Mouse (Mus musculus) liver, embryonic 11.5 days (tissue): ENCODE measurements around the gene Grin2a. TPM values are rescaled to one million over a fixed set of nuclear protein-coding genes. Genes with fewer than 3 reads are reported as not detected.

Experiments used
- ATAC-seq: fragments of 200-750 bp; cut with Nextera tagmentation; replicated peaks from 2 replicates; pipeline ENCODE4 v1.8.0; 2017; ENCODE audit warnings: moderate number of reproducible peaks, mild to moderate bottlenecking, moderate TSS enrichment, moderate library complexity; ENCODE audit not compliant: low FRiP score
- DNase-seq: peaks from one replicate; pipeline ENCODE4 v3.0.0-alpha.2; 2017; ENCODE audit warnings: low spot score
- H3K27ac ChIP-seq: fragments of 300-500 bp; sonication (generic); 2 replicates; pipeline ENCODE4 v1.5.1; 2014; ENCODE audit warnings: mild to moderate bottlenecking, low read depth, low read length, control low read depth
- H3K27me3 ChIP-seq: fragments of 300-500 bp; sonication (generic); replicated peaks from 2 replicates; pipeline ENCODE4 v1.6.1; 2014; ENCODE audit warnings: low read length, mixed read lengths; ENCODE audit not compliant: control insufficient read depth, insufficient read depth
- H3K36me3 ChIP-seq: fragments of 300-500 bp; sonication (generic); 2 replicates; pipeline ENCODE4 v1.6.1; 2014; ENCODE audit warnings: mild to moderate bottlenecking, low read length, moderate library complexity, mixed read lengths; ENCODE audit not compliant: control insufficient read depth, insufficient read depth
- H3K4me1 ChIP-seq: fragments of 300-500 bp; sonication (generic); replicated peaks from 2 replicates; pipeline ENCODE4 v1.6.1; 2014; ENCODE audit warnings: low read length, mixed read lengths; ENCODE audit not compliant: control insufficient read depth, insufficient read depth
- H3K4me2 ChIP-seq: fragments of 300-500 bp; sonication (generic); 2 replicates; pipeline ENCODE4 v1.6.1; 2014; ENCODE audit warnings: mild to moderate bottlenecking, control low read depth, moderate library complexity
- H3K4me3 ChIP-seq: fragments of 300-500 bp; sonication (generic); 2 replicates; pipeline ENCODE4 v1.5.1; 2014; ENCODE audit warnings: low read depth, low read length, control low read depth
- H3K9ac ChIP-seq: fragments of 300-500 bp; sonication (generic); 2 replicates; pipeline ENCODE4 v1.6.1; 2014; ENCODE audit warnings: low read depth, low read length, control low read depth
- H3K9me3 ChIP-seq: fragments of 300-500 bp; sonication (generic); 2 replicates; pipeline ENCODE4 v1.6.1; 2016; ENCODE audit warnings: low read length, inconsistent platforms, mixed read lengths; ENCODE audit not compliant: control insufficient read depth
- WGBS: fragments of 180-500 bp; shearing (Covaris S2); extraction: QIAGEN DNeasy Blood & Tissue Kit; methylation state at CpG from one replicate; pipeline ENCODE4 v1.1.7; 2014; 5-methylcytosine and 5-hydroxymethylcytosine counted together
- polyA plus RNA-seq: library from polyadenylated mRNA; unstranded; fragments of >200 nt; fragmentation: Nextera tagmentation; extraction: Ambion mirVana; gene quantifications from 2 replicates; pipeline ENCODE4 v1.2.1, GENCODE M21; 2014

Gene Grin2a
- polyA plus RNA-seq, 1 experiment from 2014 or later: 0.70 TPM

DNA sequence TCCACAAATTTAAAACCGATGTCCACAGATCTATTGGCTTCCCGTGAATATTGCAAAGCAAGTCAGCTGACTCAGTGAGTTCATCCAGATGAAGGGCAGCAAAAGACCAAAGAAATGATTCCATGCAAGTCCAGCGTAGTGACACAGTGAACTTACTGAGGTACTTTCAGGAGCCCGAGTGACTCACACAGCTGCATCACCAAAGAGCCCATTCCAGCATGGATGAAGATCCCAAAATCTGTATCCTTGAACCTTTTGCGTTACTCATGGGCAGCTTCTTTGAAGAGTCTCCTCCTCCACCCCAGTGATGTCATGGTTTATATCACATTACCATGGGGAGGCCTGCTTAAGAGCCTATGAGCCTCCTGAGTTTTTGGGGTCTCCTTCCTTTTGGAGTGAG lies 460.2 kb downstream of the Grin2a start:
- Histone ChIP-seq H3K9ac (no peak overlapping the region), H3K9me3 (no peaks in the 10 kb centered on the region), H3K4me1 (no peaks in the 10 kb centered on the region), H3K27ac (no peak overlapping the region), H3K4me2 (no peak overlapping the region), H3K27me3 (no peaks in the 10 kb centered on the region), H3K4me3 (no peak overlapping the region), H3K36me3 (no peaks in the 10 kb centered on the region)
- WGBS: 82% methylated on average over 5 of the region's 5 CpGs
- DNase-seq: no peak
- no peak for ATAC-seq

DNA sequence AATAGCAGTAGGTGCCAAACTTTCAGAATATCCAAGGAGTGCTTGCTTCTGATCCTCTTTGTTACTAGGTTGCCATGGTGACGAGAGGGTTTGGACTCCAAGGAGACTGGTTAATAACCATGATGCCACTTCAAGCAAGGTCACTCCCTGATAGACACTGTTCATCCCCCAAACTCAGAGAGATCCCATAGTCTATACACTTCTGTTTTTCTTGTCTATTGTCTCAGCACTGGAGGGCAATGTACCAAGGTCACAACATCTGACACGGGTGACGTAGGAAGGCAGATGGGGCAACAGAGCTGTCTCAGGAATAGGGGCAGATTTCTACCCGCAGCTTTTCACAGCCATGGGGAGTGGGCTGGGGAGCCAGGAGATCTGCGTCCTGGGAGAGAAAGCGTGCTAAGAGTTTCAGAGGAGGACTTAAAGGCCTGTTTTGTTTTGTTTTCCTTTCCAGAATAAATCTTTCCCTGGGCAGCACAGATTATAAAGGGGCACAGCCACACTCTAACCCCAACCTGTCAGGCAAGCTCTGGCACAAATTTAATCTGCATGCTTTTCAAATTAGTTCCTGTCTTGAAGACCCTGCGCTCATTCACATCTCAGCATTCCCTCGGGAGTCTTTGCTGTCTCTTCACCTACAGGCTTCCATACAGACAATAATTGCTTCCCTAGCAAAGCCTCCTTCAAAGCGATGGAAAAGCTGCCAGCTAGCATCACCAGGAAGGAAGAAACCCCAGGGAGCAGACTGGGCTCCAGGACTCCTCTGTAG lies 461.6 kb downstream of the Grin2a start:
- WGBS: 68% methylated on average over 9 of the region's 9 CpGs
- Histone ChIP-seq H3K9me3 (no peaks in the 10 kb centered on the region), H3K27ac (no peak overlapping the region), H3K36me3 (no peaks in the 10 kb centered on the region), H3K4me2 (no peak overlapping the region), H3K4me3 (no peak overlapping the region), H3K27me3 (no peaks in the 10 kb centered on the region), H3K9ac (no peak overlapping the region), H3K4me1 (no peaks in the 10 kb centered on the region)
- ATAC-seq: no peak
- no peak for DNase-seq

DNA sequence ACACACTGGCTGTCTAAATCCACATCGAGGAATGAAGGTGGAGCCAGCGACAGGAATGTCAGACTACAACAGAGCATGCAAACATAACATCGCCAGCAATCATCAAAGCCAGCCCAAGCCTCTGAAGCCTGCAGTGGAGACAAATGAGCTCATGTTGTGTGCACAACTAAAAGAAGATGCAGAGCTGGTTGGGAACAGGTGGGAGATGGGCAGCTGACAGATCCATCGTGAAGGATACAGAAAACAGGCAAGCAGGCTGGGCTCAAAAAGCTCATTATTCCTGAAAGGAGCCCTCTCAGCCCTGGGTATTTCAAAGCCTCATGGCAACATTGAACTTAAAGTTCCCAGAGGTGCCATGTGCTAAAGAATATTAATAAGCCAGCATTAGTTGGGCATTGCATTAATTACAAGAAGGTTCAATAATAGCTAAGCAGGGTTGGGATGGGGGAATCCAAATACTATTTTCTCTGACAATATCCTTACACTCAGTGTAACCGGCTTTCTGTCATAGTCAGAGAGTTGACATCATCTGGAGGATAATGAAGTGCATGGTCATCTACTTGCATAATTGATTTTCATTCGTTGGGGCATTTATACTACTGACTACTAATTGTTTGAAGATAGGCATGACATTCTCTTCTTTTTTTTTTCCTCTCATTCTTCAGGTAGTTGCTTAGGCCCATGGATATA lies 462.4 kb downstream of the Grin2a start:
- no peak for DNase-seq
- no peaks in the 10 kb centered on the region for H3K27me3 ChIP-seq
- no peaks in the 10 kb centered on the region for H3K9me3 ChIP-seq
- H3K4me1 ChIP-seq: no peaks in the 10 kb centered on the region
- H3K27ac ChIP-seq: no peak overlapping the region
- no peak for ATAC-seq
- H3K4me3 ChIP-seq: no peak overlapping the region
- no peaks in the 10 kb centered on the region for H3K36me3 ChIP-seq
- H3K4me2 ChIP-seq: no peak overlapping the region
- H3K9ac ChIP-seq: no peak overlapping the region
- 78% methylated on average over 6 of the region's 6 CpGs for WGBS

GRCm38 (mm10) chr16:9527214-9527613 lies 468.1 kb downstream of the Grin2a start:
- Histone ChIP-seq H3K4me2 (no peak overlapping the region), H3K9me3 (no peaks in the 10 kb centered on the region), H3K27ac (no peak overlapping the region), H3K36me3 (no peaks in the 10 kb centered on the region), H3K27me3 (no peaks in the 10 kb centered on the region), H3K9ac (no peak overlapping the region), H3K4me1 (no peaks in the 10 kb centered on the region), H3K4me3 (no peak overlapping the region)
- ATAC-seq (no peak), DNase-seq (no peak)
- WGBS: 49% methylated on average over 5 of the region's 5 CpGs

DNA sequence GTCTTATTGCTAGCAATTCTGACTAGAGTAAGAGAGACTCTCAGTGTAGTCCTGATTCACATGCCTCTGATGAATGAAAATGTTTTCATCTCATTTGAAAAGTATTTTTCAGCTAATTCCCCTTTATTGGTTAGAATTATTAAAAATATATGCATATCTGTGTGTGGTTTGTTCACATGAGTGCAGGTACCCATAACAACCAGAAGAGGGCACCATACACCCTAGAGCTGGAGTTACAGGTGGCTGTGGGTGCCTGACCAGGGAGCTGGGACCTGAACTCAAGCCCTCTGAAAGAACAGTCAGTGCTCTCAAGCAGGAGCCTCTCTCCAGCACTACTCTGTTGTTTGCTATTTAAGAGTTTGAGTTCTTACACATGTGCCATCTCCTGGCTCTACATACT lies 472.0 kb downstream of the Grin2a start:
- no peak for ATAC-seq
- H3K9me3 ChIP-seq: no peaks in the 10 kb centered on the region
- no peak overlapping the region for H3K4me2 ChIP-seq
- no peak for DNase-seq
- no peaks in the 10 kb centered on the region for H3K36me3 ChIP-seq
- H3K27me3 ChIP-seq: no peaks in the 10 kb centered on the region
- H3K4me1 ChIP-seq: no peaks in the 10 kb centered on the region
- no peak overlapping the region for H3K4me3 ChIP-seq
- H3K9ac ChIP-seq: no peak overlapping the region
- no peak overlapping the region for H3K27ac ChIP-seq

Other genes starting within 250 kb of the Grin2a start
- 1.7 TPM in 2 replicates for gene Rpl39l, start 174.7 kb upstream of the Grin2a start, polyA plus RNA-seq
- 1.3 and 1.6 TPM in 2 replicates for gene Atf7ip2, start 197.2 kb upstream of the Grin2a start, polyA plus RNA-seq